Mouse (Mus musculus): ENCODE data around the gene Mnd1. TPM values are rescaled to one million over a fixed set of nuclear protein-coding genes. Genes with fewer than 3 reads are reported as not detected.

Gene Mnd1
- total RNA-seq, 2 experiments from 2014 or later, result 2.8 to 3.1 TPM

GRCm38 (mm10) chr3:84059261-84059660, 96.3 kb downstream of the Mnd1 start:
- no peak for DNase-seq (ENCODE audit: low spot score in 2 of 2)

- DNase-seq (ENCODE audit: low spot score in 2 of 2), result no peak
Measured at GRCm38 (mm10) chr3:84048729-84049175, 106.8 kb downstream of the Mnd1 start.

- no peak for DNase-seq (ENCODE audit: low spot score in 2 of 2)
Measured at GRCm38 (mm10) chr3:84046206-84046605, 109.4 kb downstream of the Mnd1 start.

GRCm38 (mm10) chr3:84041739-84042138, 113.8 kb downstream of the Mnd1 start:
- DNase-seq (ENCODE audit: low spot score in 2 of 2), result no peak

- DNase-seq (ENCODE audit: low spot score in 2 of 2), result no peak
Measured at GRCm38 (mm10) chr3:84040476-84041082, 115.0 kb downstream of the Mnd1 start.

- peak; percentile 74 to 84 for DNase-seq (ENCODE audit: low spot score in 2 of 2)
Measured at GRCm38 (mm10) chr3:84039646-84040475, 115.7 kb downstream of the Mnd1 start, which contains the start of gene Tmem131l. TSS of gene Tmem131l (minus strand) at chr3:84040175.

GRCm38 (mm10) chr3:84038981-84039645, 116.5 kb downstream of the Mnd1 start:
- peak; percentile 42 to 62 for DNase-seq (ENCODE audit: low spot score in 2 of 2)

- DNase-seq (ENCODE audit: low spot score in 2 of 2), result no peak
Measured at GRCm38 (mm10) chr3:84038126-84038525, 117.5 kb downstream of the Mnd1 start.

Other genes with a start within 250 kb of the Mnd1 start
- 10 to 100 TPM; 45.4 to 47.6 TPM for gene Tmem131l, start 115.6 kb downstream of the Mnd1 start, total RNA-seq (2021)
- gene Gm6525, start 18.3 kb upstream of the Mnd1 start, total RNA-seq (2021), result not detected
- gene Trim2, start 151.1 kb upstream of the Mnd1 start, total RNA-seq (2021), result 100 to 1,000 TPM; 267 to 271 TPM

All from layer of hippocampus, postnatal 10 days (tissue).